Mouse (Mus musculus) layer of hippocampus, postnatal 14 days (tissue): Measurements from ENCODE around the gene Reep1. TPM values are rescaled to one million over a fixed set of nuclear protein-coding genes. Genes with fewer than 3 reads are reported as not detected.

Experiments
- DNase-seq, 2 experiments: peaks; one replicate each; pipeline ENCODE4 v3.0.0; 2021 to 2022; ENCODE audit warnings: low spot score in 2 of 2, mixed read lengths in 1 of 2
- long read RNA-seq, 2 experiments: library from polyadenylated mRNA; stranded (forward); transcript quantifications; one replicate each; pipeline ENCODE4 v2.0.0; 2021
- total RNA-seq, 2 experiments: library from RNA; stranded (reverse); gene quantifications; 2 replicates each; pipeline ENCODE4 v1.2.3; 2021

Gene Reep1
- 100 to 1,000 TPM; 119 to 120 TPM for total RNA-seq
- long read RNA-seq, experiment 1, transcript Reep1-201 (7 exons, 3,924 nt), result major isoform, 118 of 138 reads
- long read RNA-seq, experiment 1, partial matches to known transcripts, result 13 of 138 reads
- long read RNA-seq, experiment 1, other reads (novel, unspliced or antisense), result 7 of 138 reads
- long read RNA-seq, experiment 2, transcript Reep1-201 (7 exons, 3,924 nt), result major isoform, 145 of 159 reads
- long read RNA-seq, experiment 2, partial matches to known transcripts, result 8 of 159 reads
- long read RNA-seq, experiment 2, other reads (novel, unspliced or antisense), result 6 of 159 reads

- DNase-seq, result peak; percentile 60 to 77
These were observed at the start of gene Reep1 for GRCm38 (mm10) chr6:71707511-71708501. Reep1 (plus strand) TSS chr6:71707561.

- no peak for DNase-seq
These were observed 49.1 kb upstream of the Reep1 start for GRCm38 (mm10) chr6:71658290-71658689.

- no peak for DNase-seq
These were observed 42.9 kb upstream of the Reep1 start for GRCm38 (mm10) chr6:71664511-71664910.

- no peak for DNase-seq
These were observed 34.2 kb upstream of the Reep1 start for GRCm38 (mm10) chr6:71673166-71673565.

- DNase-seq, result no peak
These were observed 28.5 kb upstream of the Reep1 start for GRCm38 (mm10) chr6:71678891-71679290.

- DNase-seq, result no peak
These were observed 12.2 kb upstream of the Reep1 start for GRCm38 (mm10) chr6:71695150-71695549.

GRCm38 (mm10) chr6:71695599-71695998 lies 11.8 kb upstream of the Reep1 start:
- no peak for DNase-seq

- no peak for DNase-seq
These were observed 490 bp upstream of the Reep1 start for GRCm38 (mm10) chr6:71706871-71707270.

- DNase-seq, result no peak
These were observed 1.2 kb downstream of the Reep1 start for GRCm38 (mm10) chr6:71708528-71708927.

- no peak for DNase-seq
These were observed 3.0 kb downstream of the Reep1 start for GRCm38 (mm10) chr6:71710323-71710722.

GRCm38 (mm10) chr6:71711201-71711600 lies 3.8 kb downstream of the Reep1 start:
- no peak for DNase-seq

- no peak for DNase-seq
These were observed 6.2 kb downstream of the Reep1 start for GRCm38 (mm10) chr6:71713532-71713931.

GRCm38 (mm10) chr6:71715006-71715405 lies 7.6 kb downstream of the Reep1 start:
- no peak for DNase-seq

- DNase-seq, result no peak
These were observed 9.1 kb downstream of the Reep1 start for GRCm38 (mm10) chr6:71716434-71716833.

GRCm38 (mm10) chr6:71718322-71718721 lies 11.0 kb downstream of the Reep1 start:
- DNase-seq, result no peak

- DNase-seq, result no peak
These were observed 11.9 kb downstream of the Reep1 start for GRCm38 (mm10) chr6:71719302-71719701.

- no peak for DNase-seq
These were observed 15.6 kb downstream of the Reep1 start for GRCm38 (mm10) chr6:71722988-71723387.

GRCm38 (mm10) chr6:71723555-71723954 lies 16.2 kb downstream of the Reep1 start:
- no peak for DNase-seq

GRCm38 (mm10) chr6:71726710-71727109 lies 19.3 kb downstream of the Reep1 start:
- no peak for DNase-seq

- no peak for DNase-seq
These were observed 20.9 kb downstream of the Reep1 start for GRCm38 (mm10) chr6:71728306-71728705.

- DNase-seq, result no peak
These were observed 27.7 kb downstream of the Reep1 start for GRCm38 (mm10) chr6:71734910-71735599.
